Mouse (Mus musculus) liver, embryonic 14.5 days (tissue): ENCODE measurements around the gene Pcnp.

ENCODE experiments used
- CTCF ChIP-seq: IDR thresholded peaks from 2 replicates; pipeline ENCODE4 v1.5.1; 2016; ENCODE audit warnings: antibody characterized with exemption, low read depth, control low read depth
- EP300 ChIP-seq: IDR thresholded peaks from 2 replicates; pipeline ENCODE4 v1.6.1; 2016; ENCODE audit warnings: antibody characterized with exemption, low read depth

DNA sequence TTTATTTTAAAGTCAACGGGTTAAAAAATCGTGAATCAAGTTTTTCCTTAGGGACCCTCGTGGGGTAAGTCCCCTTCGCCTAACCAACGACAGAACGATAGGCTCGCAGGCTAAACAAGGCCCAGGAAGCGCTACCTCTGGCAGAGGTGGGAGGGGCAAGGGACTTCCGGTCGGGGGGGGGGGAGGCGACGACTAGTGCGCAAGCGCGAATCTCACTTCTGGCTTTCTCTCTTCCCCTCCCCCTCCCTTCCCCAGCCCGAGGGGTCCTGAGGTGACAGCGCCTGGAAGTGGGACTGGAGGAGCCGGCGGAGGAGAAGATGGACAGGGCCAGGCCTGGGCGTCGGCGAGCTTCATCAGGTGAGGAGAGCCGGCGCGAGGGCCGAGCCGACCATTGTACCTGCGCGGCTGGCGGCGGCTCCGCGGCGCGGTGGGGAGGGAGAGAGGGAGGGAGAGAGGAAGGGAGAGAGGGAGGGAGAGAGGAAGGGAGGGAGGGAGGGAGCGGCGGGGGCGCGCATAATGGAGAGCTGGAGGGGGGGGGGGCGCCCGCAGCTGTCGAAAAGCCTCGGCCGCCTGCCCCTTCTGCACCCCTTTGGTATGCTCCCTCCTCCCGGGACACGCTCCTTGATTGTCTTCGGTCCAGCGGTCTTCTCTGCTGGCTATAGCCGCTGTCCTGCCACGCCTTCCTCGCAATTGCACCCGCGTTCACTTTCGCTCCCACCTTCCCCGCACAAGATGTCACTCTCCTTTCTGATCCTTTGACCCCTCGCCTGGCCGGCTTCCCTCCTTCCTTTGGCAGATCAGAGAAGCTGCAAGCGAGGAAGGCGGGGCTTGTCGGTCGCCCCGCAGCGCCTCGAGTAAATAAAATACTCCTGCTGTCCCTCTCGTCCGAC, 45.9 kb upstream of the Pcnp start:
- TF ChIP-seq EP300 (no peak), CTCF (no peak)
